Mouse (Mus musculus): ENCODE measurements at regions not wholly inside any gene's neighbourhood (a gene's known extent, or its start where the extent isn't known, plus 50 kb on each side); places are given as distances from the start of the nearest gene placed in this dataset.

GRCm38 (mm10) chr12:7192591-7192990 lies 784.9 kb upstream of the Apob start:
- no peak for DNase-seq

GRCm38 (mm10) chr12:7198098-7198497 lies 779.4 kb upstream of the Apob start:
- DNase-seq, result no peak

GRCm38 (mm10) chr12:7200879-7201278 lies 776.6 kb upstream of the Apob start:
- no peak for DNase-seq

GRCm38 (mm10) chr12:7215686-7216085 lies 761.8 kb upstream of the Apob start:
- peak in 1 of 2 experiments; percentile 9 for DNase-seq

- DNase-seq, result no peak
These were observed 759.9 kb upstream of the Apob start for GRCm38 (mm10) chr12:7217499-7217898.

GRCm38 (mm10) chr12:7228124-7228523 lies 749.3 kb upstream of the Apob start:
- no peak for DNase-seq

GRCm38 (mm10) chr12:7228541-7229225 lies 748.8 kb upstream of the Apob start:
- DNase-seq, result no peak

- no peak for DNase-seq
These were observed 727.1 kb upstream of the Apob start for GRCm38 (mm10) chr12:7250324-7250723.

- no peak for DNase-seq
These were observed 706.9 kb upstream of the Apob start for GRCm38 (mm10) chr12:7270587-7270986.

GRCm38 (mm10) chr12:7284354-7285036 lies 693.0 kb upstream of the Apob start:
- no peak for DNase-seq

GRCm38 (mm10) chr12:7291557-7291956 lies 685.9 kb upstream of the Apob start:
- DNase-seq, result no peak

- no peak for DNase-seq
These were observed 680.4 kb upstream of the Apob start for GRCm38 (mm10) chr12:7297026-7297425.

- DNase-seq, result no peak
These were observed 656.0 kb upstream of the Apob start for GRCm38 (mm10) chr12:7321453-7321852.

GRCm38 (mm10) chr12:7328620-7329019 lies 648.8 kb upstream of the Apob start:
- DNase-seq, result peak; percentile 5 to 8

Measured in cerebellum, adult 18-20 months (tissue).